In the genomic region with DNA sequence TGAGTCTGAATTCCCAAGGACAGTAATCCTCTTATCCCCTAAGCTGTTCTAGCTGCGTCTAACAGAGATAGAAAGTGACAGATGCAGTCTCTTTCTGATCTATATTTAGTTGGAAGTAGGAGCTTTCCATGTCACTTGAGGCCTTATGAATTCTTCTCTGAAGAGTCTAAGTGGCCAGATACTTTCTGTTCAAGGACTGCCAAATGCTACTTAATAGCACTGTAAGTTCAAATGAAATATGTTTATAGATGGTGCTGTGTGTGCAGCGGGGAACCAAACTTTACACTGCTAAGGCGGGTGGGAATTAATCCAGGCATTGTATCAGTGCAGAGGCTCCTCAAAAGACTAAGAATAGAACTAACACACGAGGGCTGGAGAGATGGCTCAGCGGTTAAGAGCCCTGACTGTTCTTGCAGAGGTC, we compare ENCODE assay signal across 21 mouse cellular contexts. TPM values are rescaled to one million over a fixed set of nuclear protein-coding genes. Genes with fewer than 3 reads are reported as not detected.
DNase-seq lines count a peak whose midpoint lies in the region; ATAC-seq and TF ChIP-seq lines count a peak whose summit lies in the region.
"Had no signal": no experiment of that assay in that cellular context is flagged by ENCODE, and none has a peak within 500 bp of the region (broad histone marks: within the 10 kb centered on the region; RNA-seq: fewer than 3 reads in every experiment).

No protein-coding gene starts in this region.

- H3K9me3 ChIP-seq in heart, embryonic 12.5 days (replicated peaks), result no peaks in the 10 kb centered on the region
- no peaks in the 10 kb centered on the region for H3K9me3 ChIP-seq in midbrain, postnatal 0 days (ENCODE audit: low read length)
- H3K9me3 ChIP-seq: liver, embryonic 13.5 days had no signal

- no peaks in the 10 kb centered on the region for H3K27me3 ChIP-seq in heart, embryonic 12.5 days (replicated peaks)
- H3K27me3 ChIP-seq in midbrain, postnatal 0 days (ENCODE audit: insufficient read depth, low read length), result no peaks in the 10 kb centered on the region
- H3K27me3 ChIP-seq: liver, embryonic 13.5 days had no signal

- no peak for DNase-seq in heart, postnatal 4 days
- peak; percentile 64 for DNase-seq in brain, adult 2 months (ENCODE audit: low read depth, low spot score)
- peak; percentile 35 for DNase-seq in brain, embryonic 14.5 days (ENCODE audit: low read depth)
- DNase-seq in midbrain, postnatal 0 days (ENCODE audit: low spot score), result no peak
- DNase-seq in adipocyte (ENCODE audit: low spot score), result no peak
- DNase-seq in testis, postnatal 10 days (ENCODE audit: low spot score), result no peak
- DNase-seq: adrenal gland, postnatal 25 days; cerebellum, adult 9-11 months; kidney, adult 11 months; kidney, postnatal 25 days; liver, embryonic 13.5 days; thymus, adult 2 months had no signal

- TF ChIP-seq CTCF in brain, embryonic 14.5 days (IDR thresholded peaks at IDR 0.05; ENCODE audit: borderline replicate concordance, extremely low read depth, insufficient read depth, insufficient read length), result no peak
- TF ChIP-seq CTCF in midbrain, postnatal 0 days (IDR thresholded peaks at IDR 0.05), result no peak

- H3K27ac ChIP-seq in heart, embryonic 12.5 days (ENCODE audit: poor library complexity, severe bottlenecking), result peak overlapping the region; percentile 62
- no peak overlapping the region for H3K27ac ChIP-seq in midbrain, postnatal 0 days (ENCODE audit: low read depth, low read length)
- H3K27ac ChIP-seq: hindbrain, embryonic 14.5 days; liver, embryonic 13.5 days had no signal

- ATAC-seq in heart, embryonic 12.5 days (ENCODE audit: insufficient number of reproducible peaks, low FRiP score), result no peak
- 0 out of 2 replicates have a peak, but pooled peaks have one; percentile 34 for ATAC-seq in midbrain, postnatal 0 days (ENCODE audit: low FRiP score)
- ATAC-seq: CD4-positive, CD25-positive, alpha-beta regulatory T cell, adult 4 months; forebrain, embryonic 16.5 days; lung, postnatal 0 days had no signal

- peaks cover 10% of the 10 kb centered on the region for H3K4me1 ChIP-seq in heart, embryonic 12.5 days (replicated peaks)
- no peaks in the 10 kb centered on the region for H3K4me1 ChIP-seq in midbrain, postnatal 0 days (ENCODE audit: insufficient read depth, low read length)
- H3K4me1 ChIP-seq: liver, embryonic 13.5 days had no signal

- no peak overlapping the region for H3K9ac ChIP-seq in heart, embryonic 12.5 days
- no peak overlapping the region for H3K9ac ChIP-seq in midbrain, postnatal 0 days (replicated peaks; ENCODE audit: low read length, poor library complexity, severe bottlenecking)
- H3K9ac ChIP-seq: hindbrain, embryonic 14.5 days; liver, embryonic 13.5 days had no signal

- peaks cover 27% of the 10 kb centered on the region for H3K36me3 ChIP-seq in heart, embryonic 12.5 days
- H3K36me3 ChIP-seq in midbrain, postnatal 0 days (ENCODE audit: insufficient read depth, low read length), result peaks cover 18% of the 10 kb centered on the region

- H3K4me2 ChIP-seq in heart, embryonic 12.5 days, result no peak overlapping the region
- H3K4me2 ChIP-seq in midbrain, postnatal 0 days (ENCODE audit: low read depth, low read length, poor library complexity, severe bottlenecking), result no peak overlapping the region
- H3K4me2 ChIP-seq: hindbrain, embryonic 14.5 days; liver, embryonic 13.5 days had no signal

- no peak for TF ChIP-seq POLR2A in brain, embryonic 14.5 days (IDR thresholded peaks at IDR 0.05; ENCODE audit: borderline replicate concordance, extremely low read depth, insufficient read depth, insufficient read length, poor library complexity, severe bottlenecking)

- H3K4me3 ChIP-seq in heart, embryonic 12.5 days, result no peak overlapping the region
- H3K4me3 ChIP-seq in midbrain, postnatal 0 days (ENCODE audit: low read depth, low read length), result no peak overlapping the region
- H3K4me3 ChIP-seq: liver, embryonic 13.5 days had no signal

- WGBS in heart, embryonic 12.5 days, result 45% methylated on average over 5 of the region's 5 CpGs
- 23% methylated on average over 5 of the region's 5 CpGs for WGBS in midbrain, postnatal 0 days

RNA-seq across cellular contexts. Expression of gene Chrm5, which starts 9.6 kb away (rescaled TPM):
- not detected in 2 replicates for polyA plus RNA-seq in heart, embryonic 12.5 days (2016; fragmentation: Nextera tagmentation; extraction: Ambion mirVana)
- not detected for total RNA-seq in heart, postnatal 4 days (2021)
- 0.21 and 0.63 TPM in 2 replicates for polyA plus RNA-seq in brain, embryonic 14.5 days (2012; rRNA removed)
- total RNA-seq in midbrain, postnatal 0 days (2014; rRNA removed), result 7.6 and 7.7 TPM in 2 replicates
- polyA plus RNA-seq in midbrain, postnatal 0 days (2015; fragmentation: Nextera tagmentation; extraction: Ambion mirVana), result 2.7 and 3.1 TPM in 2 replicates
- total RNA-seq: adrenal gland, postnatal 25 days; megakaryocyte, adult 5-6 weeks; MEL had no signal
- polyA plus RNA-seq: CD4-positive, CD25-positive, alpha-beta regulatory T cell, adult 4 months; gonadal fat pad, adult 2 months; liver, embryonic 13.5 days; lung, postnatal 0 days; small intestine, adult 2 months; thymus, adult 2 months had no signal

RNA-seq across cellular contexts. Expression of gene Emc7, which starts 16.2 kb away (rescaled TPM):
- polyA plus RNA-seq in heart, embryonic 12.5 days (2016; fragmentation: Nextera tagmentation; extraction: Ambion mirVana), result 18.5 and 18.8 TPM in 2 replicates
- total RNA-seq in heart, postnatal 4 days (2021), result 10 to 100 TPM; 15.5 to 16.4 TPM
- 10.0 and 10.2 TPM in 2 replicates for polyA plus RNA-seq in brain, embryonic 14.5 days (2012; rRNA removed)
- total RNA-seq in midbrain, postnatal 0 days (2014; rRNA removed), result 16.8 and 19.5 TPM in 2 replicates
- 33.1 and 33.5 TPM in 2 replicates for polyA plus RNA-seq in midbrain, postnatal 0 days (2015; fragmentation: Nextera tagmentation; extraction: Ambion mirVana)

RNA-seq across cellular contexts. Expression of gene Aven, which starts 21.8 kb away (rescaled TPM):
- polyA plus RNA-seq in heart, embryonic 12.5 days (2016; fragmentation: Nextera tagmentation; extraction: Ambion mirVana), result 11.7 and 12.1 TPM in 2 replicates
- total RNA-seq in heart, postnatal 4 days (2021), result 10 to 100 TPM; 15.1 to 17.2 TPM
- polyA plus RNA-seq in brain, embryonic 14.5 days (2012; rRNA removed), result 6.5 and 7.2 TPM in 2 replicates
- total RNA-seq in midbrain, postnatal 0 days (2014; rRNA removed), result 6.7 and 8.9 TPM in 2 replicates
- 2.8 and 3.5 TPM in 2 replicates for polyA plus RNA-seq in midbrain, postnatal 0 days (2015; fragmentation: Nextera tagmentation; extraction: Ambion mirVana)

Comparison
In these comparisons a context has a peak if more than half of its experiments do, and no peak if none do; other contexts are left out.
1. DNase-seq: peak in brain, adult 2 months (single experiment) and brain, embryonic 14.5 days (single experiment); none in heart, postnatal 4 days (single experiment), midbrain, postnatal 0 days (single experiment), adipocyte (single experiment) and testis, postnatal 10 days (single experiment).